Mouse (Mus musculus): ENCODE data around the gene Mapk8. TPM values are rescaled to one million over a fixed set of nuclear protein-coding genes. Genes with fewer than 3 reads are reported as not detected.
"Not testable (repeated sequence)": the region's sequence is repeated elsewhere in the genome, so short reads cannot be mapped to it uniquely, and the experiment has no call there.

Mapk8 gene
- polyA plus RNA-seq, 1 experiment from 2014 or later, result 35.8 TPM

- peaks cover 21% of the 10 kb centered on the region for H3K4me1 ChIP-seq
- peak overlapping the region; percentile 93 for H3K9ac ChIP-seq
- under 1% methylated on average over 45 of the region's 72 CpGs for WGBS
- peak overlapping the region; percentile 63 for H3K4me2 ChIP-seq
- peak overlapping the region; percentile 90 for H3K27ac ChIP-seq
- H3K36me3 ChIP-seq (ENCODE audit: poor library complexity, severe bottlenecking), result no peaks in the 10 kb centered on the region
- H3K4me3 ChIP-seq, result peak overlapping the region; percentile 84
- no peaks in the 10 kb centered on the region for H3K9me3 ChIP-seq (replicated peaks)
- ATAC-seq, result peak; percentile 58
- H3K27me3 ChIP-seq, result peaks cover 20% of the 10 kb centered on the region
Observed at GRCm38 (mm10) chr14:33446561-33447023, 366 bp downstream of the Mapk8 start.

- Histone ChIP-seq H3K4me3 (peak overlapping the region; percentile 84), H3K27ac (no peak overlapping the region)
- WGBS, result 40% methylated on average over 3 of the region's 3 CpGs
Observed at GRCm38 (mm10) chr14:33445962-33446361, 996 bp downstream of the Mapk8 start.

GRCm38 (mm10) chr14:33443780-33444179 lies 3.2 kb downstream of the Mapk8 start:
- no peak overlapping the region for H3K4me2 ChIP-seq
- H3K27me3 ChIP-seq, result peaks cover 7% of the 10 kb centered on the region
- peaks cover 22% of the 10 kb centered on the region for H3K4me1 ChIP-seq
- no peak overlapping the region for H3K4me3 ChIP-seq
- ATAC-seq, result no peak
- H3K9ac ChIP-seq, result no peak overlapping the region
- 94% methylated on average over 2 of the region's 2 CpGs for WGBS
- H3K27ac ChIP-seq, result no peak overlapping the region
- no peaks in the 10 kb centered on the region for H3K36me3 ChIP-seq (ENCODE audit: poor library complexity, severe bottlenecking)
- H3K9me3 ChIP-seq (replicated peaks), result no peaks in the 10 kb centered on the region

More at GRCm38 (mm10) chr14:33445962-33446361, 996 bp downstream of the Mapk8 start:
- H3K4me2 ChIP-seq, result peak overlapping the region; percentile 63
- ATAC-seq, result no peak
- peaks cover 22% of the 10 kb centered on the region for H3K4me1 ChIP-seq
- H3K9me3 ChIP-seq (replicated peaks), result no peaks in the 10 kb centered on the region
- no peaks in the 10 kb centered on the region for H3K36me3 ChIP-seq (ENCODE audit: poor library complexity, severe bottlenecking)
- peak overlapping the region; percentile 93 for H3K9ac ChIP-seq
- peaks cover 20% of the 10 kb centered on the region for H3K27me3 ChIP-seq

GRCm38 (mm10) chr14:33432485-33432884 lies 14.5 kb downstream of the Mapk8 start:
- H3K27ac ChIP-seq; H3K4me3 ChIP-seq; ATAC-seq; H3K4me1 ChIP-seq; H3K9me3 ChIP-seq (replicated peaks); H3K4me2 ChIP-seq; H3K27me3 ChIP-seq; H3K9ac ChIP-seq: not testable (repeated sequence)
- 91% methylated on average over 4 of the region's 4 CpGs for WGBS
- H3K36me3 ChIP-seq (ENCODE audit: poor library complexity, severe bottlenecking), result peaks cover 12% of the 10 kb centered on the region

- no peak for ATAC-seq
- no peaks in the 10 kb centered on the region for H3K27me3 ChIP-seq
Observed at GRCm38 (mm10) chr14:33424124-33424523, 22.8 kb downstream of the Mapk8 start.

GRCm38 (mm10) chr14:33423003-33423402 lies 24.0 kb downstream of the Mapk8 start:
- WGBS, result 94% methylated on average over 1 of the region's 1 CpGs
- H3K36me3 ChIP-seq (ENCODE audit: poor library complexity, severe bottlenecking), result no peaks in the 10 kb centered on the region
- no peaks in the 10 kb centered on the region for H3K27me3 ChIP-seq
- no peak overlapping the region for H3K27ac ChIP-seq
- ATAC-seq, result no peak
- H3K4me1 ChIP-seq, result no peaks in the 10 kb centered on the region
- no peak overlapping the region for H3K4me3 ChIP-seq
- H3K9me3 ChIP-seq (replicated peaks), result no peaks in the 10 kb centered on the region
- H3K4me2 ChIP-seq, result no peak overlapping the region
- no peak overlapping the region for H3K9ac ChIP-seq

More at GRCm38 (mm10) chr14:33424124-33424523, 22.8 kb downstream of the Mapk8 start:
- Histone ChIP-seq H3K4me2 (no peak overlapping the region), H3K9ac (no peak overlapping the region), H3K36me3 (ENCODE audit: poor library complexity, severe bottlenecking) (no peaks in the 10 kb centered on the region), H3K4me3 (no peak overlapping the region), H3K4me1 (no peaks in the 10 kb centered on the region), H3K27ac (no peak overlapping the region), H3K9me3 (replicated peaks) (no peaks in the 10 kb centered on the region)

- no peaks in the 10 kb centered on the region for H3K27me3 ChIP-seq
- H3K4me1 ChIP-seq, result no peaks in the 10 kb centered on the region
- ATAC-seq, result no peak
- WGBS, result 96% methylated on average over 3 of the region's 3 CpGs
- H3K27ac ChIP-seq, result no peak overlapping the region
- no peak overlapping the region for H3K4me2 ChIP-seq
- no peak overlapping the region for H3K4me3 ChIP-seq
- no peak overlapping the region for H3K9ac ChIP-seq
- no peaks in the 10 kb centered on the region for H3K36me3 ChIP-seq (ENCODE audit: poor library complexity, severe bottlenecking)
- no peaks in the 10 kb centered on the region for H3K9me3 ChIP-seq (replicated peaks)
Observed at GRCm38 (mm10) chr14:33418311-33418909, 28.5 kb downstream of the Mapk8 start.

- no peak overlapping the region for H3K9ac ChIP-seq
- 89% methylated on average over 1 of the region's 1 CpGs for WGBS
- H3K4me2 ChIP-seq, result no peak overlapping the region
- H3K27ac ChIP-seq, result no peak overlapping the region
- H3K4me1 ChIP-seq, result no peaks in the 10 kb centered on the region
- H3K36me3 ChIP-seq (ENCODE audit: poor library complexity, severe bottlenecking), result no peaks in the 10 kb centered on the region; the same call in 1 of the 2 replicates
- no peak overlapping the region for H3K4me3 ChIP-seq
- no peak for ATAC-seq
- H3K9me3 ChIP-seq (replicated peaks), result no peaks in the 10 kb centered on the region
- H3K27me3 ChIP-seq, result no peaks in the 10 kb centered on the region
Observed at GRCm38 (mm10) chr14:33415746-33416145, 31.2 kb downstream of the Mapk8 start.

- Histone ChIP-seq H3K4me3 (no peak overlapping the region), H3K9me3 (replicated peaks) (no peaks in the 10 kb centered on the region)
Observed at GRCm38 (mm10) chr14:33402331-33402730, 44.6 kb downstream of the Mapk8 start.

GRCm38 (mm10) chr14:33400019-33400418 lies 46.9 kb downstream of the Mapk8 start:
- Histone ChIP-seq H3K36me3 (ENCODE audit: poor library complexity, severe bottlenecking) (peaks cover 11% of the 10 kb centered on the region), H3K27me3 (no peaks in the 10 kb centered on the region), H3K4me3 (no peak overlapping the region), H3K4me1 (no peaks in the 10 kb centered on the region), H3K27ac (no peak overlapping the region), H3K9me3 (replicated peaks) (no peaks in the 10 kb centered on the region), H3K4me2 (no peak overlapping the region), H3K9ac (no peak overlapping the region)
- 71% methylated on average over 3 of the region's 3 CpGs for WGBS
- no peak for ATAC-seq

More at GRCm38 (mm10) chr14:33402331-33402730, 44.6 kb downstream of the Mapk8 start:
- Histone ChIP-seq H3K36me3 (ENCODE audit: poor library complexity, severe bottlenecking) (peaks cover 14% of the 10 kb centered on the region), H3K4me2 (no peak overlapping the region), H3K4me1 (no peaks in the 10 kb centered on the region), H3K9ac (no peak overlapping the region), H3K27me3 (no peaks in the 10 kb centered on the region), H3K27ac (no peak overlapping the region)
- WGBS, result 97% methylated on average over 1 of the region's 1 CpGs
- ATAC-seq, result no peak

GRCm38 (mm10) chr14:33398065-33398860 lies 48.7 kb downstream of the Mapk8 start:
- Histone ChIP-seq H3K4me3 (no peak overlapping the region), H3K9ac (no peak overlapping the region), H3K4me1 (no peaks in the 10 kb centered on the region), H3K4me2 (no peak overlapping the region), H3K36me3 (ENCODE audit: poor library complexity, severe bottlenecking) (peaks cover 11% of the 10 kb centered on the region), H3K9me3 (replicated peaks) (no peaks in the 10 kb centered on the region), H3K27me3 (no peaks in the 10 kb centered on the region), H3K27ac (no peak overlapping the region)
- ATAC-seq, result no peak
- WGBS, result 85% methylated on average over 5 of the region's 5 CpGs

GRCm38 (mm10) chr14:33380830-33381457 lies 66.0 kb downstream of the Mapk8 start:
- no peak for ATAC-seq
- H3K27me3 ChIP-seq, result no peaks in the 10 kb centered on the region
- no peak overlapping the region for H3K27ac ChIP-seq
- no peaks in the 10 kb centered on the region for H3K4me1 ChIP-seq
- WGBS, result 90% methylated on average over 6 of the region's 6 CpGs
- H3K9me3 ChIP-seq (replicated peaks), result no peaks in the 10 kb centered on the region
- no peak overlapping the region for H3K4me2 ChIP-seq
- no peak overlapping the region for H3K9ac ChIP-seq
- no peak overlapping the region for H3K4me3 ChIP-seq
- H3K36me3 ChIP-seq (ENCODE audit: poor library complexity, severe bottlenecking), result peaks cover 46% of the 10 kb centered on the region
